Mouse (Mus musculus): ENCODE results near the gene Ccdc78. TPM values are rescaled to one million over a fixed set of nuclear protein-coding genes. Genes with fewer than 3 reads are reported as not detected.
A peak's percentile ranks its signal among the peaks of the same experiment; 100 is the strongest.

Gene Ccdc78
- polyA plus RNA-seq, 1 experiment from 2014 or later: 0.24 TPM

DNA sequence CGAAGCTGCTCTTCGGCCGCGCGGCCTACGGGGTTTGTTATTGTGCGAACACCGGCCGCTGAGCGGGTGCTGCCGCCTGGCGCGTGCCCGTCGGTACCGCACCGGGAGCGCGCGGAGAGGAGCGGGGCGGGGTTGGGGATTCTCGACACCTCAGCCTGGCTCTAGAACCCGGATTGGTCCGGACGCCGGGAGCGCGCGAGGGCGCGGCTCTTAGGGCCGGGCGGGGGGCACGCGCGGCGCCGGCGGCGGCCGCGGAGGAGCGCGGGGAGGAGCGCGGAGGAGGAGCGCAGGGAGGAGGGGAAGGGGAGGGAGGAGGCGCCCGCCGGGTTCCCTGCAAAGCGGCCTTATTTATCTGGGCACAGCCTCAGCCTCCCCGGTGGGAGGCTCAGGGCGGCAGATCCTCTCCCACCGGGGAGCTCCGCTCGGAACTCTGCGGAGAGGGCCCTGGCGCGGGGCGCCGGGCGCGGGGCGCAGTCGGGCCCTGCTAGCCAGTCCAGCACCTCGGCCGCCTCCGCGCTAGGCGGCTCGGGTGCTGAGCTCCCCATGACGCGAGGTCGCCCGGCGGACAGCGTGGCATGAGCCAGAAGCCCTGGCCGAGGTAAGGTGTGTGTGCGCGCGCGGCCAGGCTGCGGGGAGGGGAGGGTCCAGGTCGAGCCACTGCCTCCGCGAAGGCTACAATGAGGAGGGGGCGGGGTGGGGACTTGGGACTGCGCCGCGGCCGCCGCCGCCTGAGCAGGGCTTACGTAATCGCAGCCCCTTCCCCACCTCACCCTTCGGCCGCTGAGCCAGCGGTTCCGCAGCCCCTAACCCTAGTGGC lies 22.6 kb downstream of the Ccdc78 start, which contains the start of gene Fbxl16:
Gene Fbxl16 (plus strand): TSS at position 297 of the 817 bp plus-strand sequence.
- ATAC-seq (ENCODE audit: low FRiP score, low TSS enrichment) (peak; percentile 69), DNase-seq (ENCODE audit: low spot score) (peak; percentile 73)
- no peak within 1 kb of the TSS for H3K27ac ChIP-seq (replicated peaks)
- peak within 1 kb of the TSS; percentile 52 for H3K4me3 ChIP-seq (ENCODE audit: low read depth, low read length)
- H3K4me1 ChIP-seq (replicated peaks; ENCODE audit: control insufficient read depth, insufficient read depth): no peaks in the 10 kb centered on the region
- H3K4me2 ChIP-seq (replicated peaks; ENCODE audit: low read depth): peak within 1 kb of the TSS; percentile 84
- H3K9me3 ChIP-seq (ENCODE audit: control insufficient read depth, low read length): no peaks in the 10 kb centered on the region
- 0 out of 2 replicates have a peak, but pooled peaks cover 2% of the 10 kb centered on the region for H3K27me3 ChIP-seq (ENCODE audit: control insufficient read depth, insufficient read depth, low read length)
- TF ChIP-seq CTCF (IDR thresholded peaks at IDR 0.05; ENCODE audit: low read depth) (peak; percentile 60), EP300 (optimal IDR thresholded peaks at IDR 0.05) (no peak)
- H3K9ac ChIP-seq (ENCODE audit: low read length): peak within 1 kb of the TSS; percentile 53
- H3K36me3 ChIP-seq (ENCODE audit: control insufficient read depth, insufficient read depth, low read length): no peaks in the 10 kb centered on the region
- under 1% methylated on average over 67 of the region's 100 CpGs for WGBS

DNA sequence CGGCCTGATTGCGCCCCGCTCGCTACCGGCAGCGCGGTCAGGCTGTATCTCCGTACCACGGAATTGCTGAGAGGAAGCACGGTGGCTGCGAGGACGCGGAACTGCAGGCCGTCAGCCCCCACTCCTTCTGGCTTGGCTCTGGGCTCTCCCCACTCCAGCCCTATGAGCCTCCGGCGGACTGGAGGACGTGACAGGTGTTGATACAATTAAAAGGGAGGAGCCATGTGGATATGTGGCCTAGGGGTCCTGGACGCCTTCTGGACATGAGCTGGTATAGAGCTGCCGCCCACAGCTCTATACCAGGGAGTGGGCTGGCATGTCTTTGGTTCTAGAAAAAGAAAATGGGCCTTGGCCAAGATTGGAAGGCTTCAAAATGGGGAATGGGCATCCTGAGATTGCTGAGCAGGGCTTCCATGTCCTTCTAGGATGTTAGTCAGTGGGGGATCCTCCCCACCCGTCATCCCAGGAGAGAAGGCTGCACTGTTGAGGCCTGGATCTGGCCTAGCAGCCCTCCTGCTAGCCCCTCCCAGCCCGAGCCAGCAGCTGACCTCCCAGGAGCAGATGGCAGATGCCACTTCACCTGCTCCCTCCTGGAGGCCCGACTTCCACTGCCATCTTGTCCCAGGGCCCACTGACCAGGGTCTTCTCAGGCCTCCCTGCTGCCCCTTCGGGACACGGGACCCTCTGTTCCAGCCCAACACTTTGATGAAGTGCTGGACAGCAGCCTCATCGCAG lies 23.4 kb downstream of the Ccdc78 start:
- Histone ChIP-seq H3K36me3 (ENCODE audit: control insufficient read depth, insufficient read depth, low read length) (no peaks in the 10 kb centered on the region), H3K4me1 (replicated peaks; ENCODE audit: control insufficient read depth, insufficient read depth) (no peaks in the 10 kb centered on the region), H3K4me2 (replicated peaks; ENCODE audit: low read depth) (peak overlapping the region; percentile 84), H3K4me3 (ENCODE audit: low read depth, low read length) (peak overlapping the region; percentile 52), H3K27me3 (ENCODE audit: control insufficient read depth, insufficient read depth, low read length) (0 out of 2 replicates have a peak, but pooled peaks cover 2% of the 10 kb centered on the region), H3K27ac (replicated peaks) (no peak overlapping the region), H3K9ac (ENCODE audit: low read length) (peak overlapping the region; percentile 53), H3K9me3 (ENCODE audit: control insufficient read depth, low read length) (no peaks in the 10 kb centered on the region)
- no peak for TF ChIP-seq CTCF (IDR thresholded peaks at IDR 0.05; ENCODE audit: low read depth)
- no peak for TF ChIP-seq EP300 (optimal IDR thresholded peaks at IDR 0.05)
- ATAC-seq (ENCODE audit: low FRiP score, low TSS enrichment): peak; percentile 47; the same call in 1 of the 2 replicates
- peak; percentile 22 for DNase-seq (ENCODE audit: low spot score)
- WGBS: 11% methylated on average over 24 of the region's 25 CpGs

DNA sequence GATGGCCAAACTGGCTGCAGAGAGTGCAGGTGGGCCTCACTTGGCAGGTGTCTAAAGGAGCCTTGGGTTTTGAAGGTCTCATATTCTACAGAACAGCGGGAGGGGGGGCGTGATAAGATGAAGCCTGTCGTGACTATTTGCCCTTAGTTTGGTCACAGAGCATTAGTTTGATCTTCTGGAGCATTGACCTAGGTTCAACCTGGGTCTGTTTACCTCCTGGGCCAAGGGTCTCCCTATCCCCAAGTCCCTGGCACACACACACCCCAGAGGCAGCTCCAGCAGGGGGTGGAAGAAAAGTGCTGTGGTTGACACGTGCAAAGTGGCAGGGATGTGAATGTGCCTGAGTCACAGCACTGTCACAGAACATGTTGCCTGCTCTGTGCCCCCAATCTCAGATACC lies 24.5 kb downstream of the Ccdc78 start:
- Histone ChIP-seq H3K27ac (replicated peaks) (no peak overlapping the region), H3K36me3 (ENCODE audit: control insufficient read depth, insufficient read depth, low read length) (no peaks in the 10 kb centered on the region), H3K27me3 (ENCODE audit: control insufficient read depth, insufficient read depth, low read length) (0 out of 2 replicates have a peak, but pooled peaks cover 2% of the 10 kb centered on the region), H3K4me1 (replicated peaks; ENCODE audit: control insufficient read depth, insufficient read depth) (no peaks in the 10 kb centered on the region), H3K9me3 (ENCODE audit: control insufficient read depth, low read length) (no peaks in the 10 kb centered on the region), H3K9ac (ENCODE audit: low read length) (no peak overlapping the region), H3K4me3 (ENCODE audit: low read depth, low read length) (no peak overlapping the region), H3K4me2 (replicated peaks; ENCODE audit: low read depth) (no peak overlapping the region)
- DNase-seq (ENCODE audit: low spot score): no peak
- ATAC-seq (ENCODE audit: low FRiP score, low TSS enrichment): no peak
- TF ChIP-seq EP300 (optimal IDR thresholded peaks at IDR 0.05) (no peak), CTCF (IDR thresholded peaks at IDR 0.05; ENCODE audit: low read depth) (no peak)
- 64% methylated on average over 4 of the region's 4 CpGs for WGBS

DNA sequence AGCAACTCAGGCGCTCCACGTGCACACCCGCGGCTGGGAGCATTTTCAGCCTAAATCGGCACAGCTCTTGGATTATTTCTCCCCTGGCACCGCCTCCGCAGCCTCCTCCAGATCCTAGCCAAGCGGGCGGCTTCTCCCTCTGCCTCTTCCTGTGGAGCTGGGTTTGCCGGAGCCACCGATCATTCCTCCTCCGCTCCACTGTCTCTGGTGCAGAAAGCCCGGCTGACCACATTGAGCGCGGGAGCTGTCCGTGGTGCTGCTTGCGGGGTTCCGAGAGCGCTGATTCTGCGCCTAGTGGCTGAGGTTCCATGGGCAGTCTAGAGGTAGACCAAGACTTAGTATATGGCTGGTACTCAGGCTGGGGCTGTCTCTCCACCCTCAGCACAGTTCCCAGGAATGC lies 27.1 kb downstream of the Ccdc78 start:
- DNase-seq (ENCODE audit: low spot score) (peak; percentile 93), ATAC-seq (ENCODE audit: low FRiP score, low TSS enrichment) (peak; percentile 69)
- TF ChIP-seq EP300 (optimal IDR thresholded peaks at IDR 0.05) (no peak), CTCF (IDR thresholded peaks at IDR 0.05; ENCODE audit: low read depth) (peak; percentile 80)
- Histone ChIP-seq H3K9ac (ENCODE audit: low read length) (no peak overlapping the region), H3K27me3 (ENCODE audit: control insufficient read depth, insufficient read depth, low read length) (0 out of 2 replicates have a peak, but pooled peaks cover 2% of the 10 kb centered on the region), H3K9me3 (ENCODE audit: control insufficient read depth, low read length) (no peaks in the 10 kb centered on the region), H3K27ac (replicated peaks) (no peak overlapping the region), H3K4me1 (replicated peaks; ENCODE audit: control insufficient read depth, insufficient read depth) (no peaks in the 10 kb centered on the region), H3K36me3 (ENCODE audit: control insufficient read depth, insufficient read depth, low read length) (no peaks in the 10 kb centered on the region), H3K4me2 (replicated peaks; ENCODE audit: low read depth) (no peak overlapping the region), H3K4me3 (ENCODE audit: low read depth, low read length) (no peak overlapping the region)
- WGBS: 4% methylated on average over 20 of the region's 20 CpGs

DNA sequence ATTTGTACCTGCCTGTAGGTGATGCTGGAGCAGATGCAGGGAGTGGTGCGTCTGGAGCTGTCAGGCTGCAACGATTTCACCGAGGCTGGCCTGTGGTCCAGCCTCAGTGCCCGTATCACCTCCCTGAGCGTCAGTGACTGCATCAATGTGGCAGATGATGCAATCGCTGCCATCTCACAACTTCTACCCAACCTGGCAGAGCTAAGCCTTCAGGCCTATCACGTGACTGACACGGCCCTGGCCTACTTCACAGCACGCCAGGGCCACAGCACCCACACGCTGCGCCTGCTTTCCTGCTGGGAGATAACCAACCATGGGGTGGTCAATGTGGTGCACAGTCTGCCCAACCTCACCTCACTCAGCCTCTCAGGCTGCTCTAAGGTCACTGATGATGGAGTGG lies 31.3 kb downstream of the Ccdc78 start:
- H3K9me3 ChIP-seq (ENCODE audit: control insufficient read depth, low read length): no peaks in the 10 kb centered on the region
- DNase-seq (ENCODE audit: low spot score): no peak
- H3K4me1 ChIP-seq (replicated peaks; ENCODE audit: control insufficient read depth, insufficient read depth): no peaks in the 10 kb centered on the region
- H3K9ac ChIP-seq (ENCODE audit: low read length): no peak overlapping the region
- WGBS: 79% methylated on average over 11 of the region's 11 CpGs
- H3K27me3 ChIP-seq (ENCODE audit: control insufficient read depth, insufficient read depth, low read length): no peaks in the 10 kb centered on the region
- no peak overlapping the region for H3K4me3 ChIP-seq (ENCODE audit: low read depth, low read length)
- TF ChIP-seq EP300 (optimal IDR thresholded peaks at IDR 0.05): no peak
- no peak for TF ChIP-seq CTCF (IDR thresholded peaks at IDR 0.05; ENCODE audit: low read depth)
- H3K36me3 ChIP-seq (ENCODE audit: control insufficient read depth, insufficient read depth, low read length): no peaks in the 10 kb centered on the region
- ATAC-seq (ENCODE audit: low FRiP score, low TSS enrichment): no peak
- no peak overlapping the region for H3K4me2 ChIP-seq (replicated peaks; ENCODE audit: low read depth)
- no peak overlapping the region for H3K27ac ChIP-seq (replicated peaks)
